Mouse (Mus musculus) erythroblast, embryonic 14.5 days (primary cell): ENCODE measurements around the gene Flna.

Experiments
- GATA1 ChIP-seq: IDR thresholded peaks from 2 replicates; pipeline ENCODE4 v1.6.1; 2012; ENCODE audit warnings: low read length, inconsistent platforms, mixed read lengths
- TAL1 ChIP-seq: IDR thresholded peaks from 3 replicates; pipeline ENCODE4 v1.6.1; 2012; ENCODE audit warnings: low read length, inconsistent platforms, mixed read lengths

DNA sequence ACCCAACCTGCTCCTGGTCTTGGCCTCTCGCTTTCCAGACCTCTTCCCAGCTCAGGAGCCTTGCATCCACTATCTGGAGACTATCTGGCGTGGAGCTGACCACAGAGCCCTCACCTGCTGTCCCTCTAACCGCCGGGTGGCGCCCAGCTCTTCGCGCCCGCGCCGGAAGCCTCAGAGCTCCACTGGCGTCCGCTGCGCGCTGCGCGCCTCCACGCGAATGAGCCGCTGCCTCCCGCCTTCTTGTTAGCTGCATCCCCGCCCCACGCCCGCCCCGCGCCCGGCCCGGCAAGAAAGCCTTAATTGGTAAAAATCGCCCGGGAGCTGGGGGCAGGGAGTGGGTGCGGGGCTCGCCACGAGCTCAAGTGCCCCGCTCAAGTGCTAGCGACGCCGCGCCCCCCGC lies at the start of gene Flna:
- TF ChIP-seq TAL1 (no peak), GATA1 (no peak)
